In the genomic region with DNA sequence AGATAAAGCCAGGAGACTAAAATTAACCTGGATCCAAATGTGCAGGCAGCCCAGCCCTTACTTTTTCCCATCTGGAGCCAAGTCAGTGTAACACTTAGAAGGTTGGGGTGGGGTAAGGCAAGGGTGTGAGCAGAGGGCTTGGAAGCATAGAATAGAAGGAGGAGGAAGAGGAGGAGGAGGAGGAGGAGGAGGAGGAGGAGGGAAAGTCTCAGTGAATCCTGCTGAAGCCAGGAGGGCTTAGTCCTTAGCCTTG, we compare ENCODE assay signal across 10 mouse cellular contexts. TPM values are rescaled to one million over a fixed set of nuclear protein-coding genes. Genes with fewer than 3 reads are reported as not detected.
A peak's percentile ranks its signal among the peaks of the same experiment; 100 is the strongest.
DNase-seq lines count a peak whose midpoint lies in the region; ATAC-seq and TF ChIP-seq lines count a peak whose summit lies in the region.
"Had no signal": no experiment of that assay in that cellular context is flagged by ENCODE, and none has a peak within 500 bp of the region (broad histone marks: within the 10 kb centered on the region; RNA-seq: fewer than 3 reads in every experiment).

No protein-coding gene starts in this region.

- no peak for TF ChIP-seq EP300 in stomach, postnatal 0 days (optimal IDR thresholded peaks at IDR 0.05)

- H3K36me3 ChIP-seq in liver, adult 2 months (ENCODE audit: control insufficient read depth, insufficient read depth, low read length) = no peaks in the 10 kb centered on the region
- H3K36me3 ChIP-seq in forebrain, embryonic 13.5 days (ENCODE audit: poor library complexity, severe bottlenecking) = peaks cover 12% of the 10 kb centered on the region
- H3K36me3 ChIP-seq in liver, embryonic 11.5 days (ENCODE audit: control insufficient read depth, insufficient read depth, low read length) = no peaks in the 10 kb centered on the region
- 0 out of 2 replicates have a peak, but pooled peaks cover 5% of the 10 kb centered on the region for H3K36me3 ChIP-seq in stomach, postnatal 0 days (ENCODE audit: control insufficient read depth, insufficient read depth, low read length)
- H3K36me3 ChIP-seq: stomach, embryonic 15.5 days had no signal

- peaks cover 23% of the 10 kb centered on the region for H3K4me1 ChIP-seq in liver, adult 2 months (ENCODE audit: control insufficient read depth, insufficient read depth, low read length)
- peaks cover 33% of the 10 kb centered on the region for H3K4me1 ChIP-seq in forebrain, embryonic 13.5 days
- H3K4me1 ChIP-seq in liver, embryonic 11.5 days (replicated peaks; ENCODE audit: control insufficient read depth, insufficient read depth, low read length) = peaks cover 15% of the 10 kb centered on the region
- H3K4me1 ChIP-seq in stomach, postnatal 0 days (replicated peaks; ENCODE audit: control insufficient read depth, insufficient read depth) = peaks cover 5% of the 10 kb centered on the region; the same call in 1 of the 2 replicates

- peak overlapping the region; percentile 95 for H3K27ac ChIP-seq in liver, adult 2 months (replicated peaks; ENCODE audit: insufficient read depth, low read depth, low read length)
- no peak overlapping the region for H3K27ac ChIP-seq in forebrain, embryonic 13.5 days
- no peak overlapping the region for H3K27ac ChIP-seq in liver, embryonic 11.5 days (ENCODE audit: low read depth, low read length)
- no peak overlapping the region for H3K27ac ChIP-seq in stomach, postnatal 0 days (replicated peaks)
- H3K27ac ChIP-seq: stomach, embryonic 15.5 days had no signal

- no peaks in the 10 kb centered on the region for H3K79me2 ChIP-seq in liver, adult 2 months (ENCODE audit: control insufficient read depth, insufficient read depth, low read length)

- no peak for ATAC-seq in forebrain, embryonic 13.5 days
- no peak for ATAC-seq in liver, embryonic 11.5 days (replicated peaks; ENCODE audit: low FRiP score)
- ATAC-seq in stomach, postnatal 0 days (ENCODE audit: low FRiP score, low TSS enrichment) = no peak

- no peak for TF ChIP-seq POLR2A in liver, adult 2 months (IDR thresholded peaks at IDR 0.05; ENCODE audit: extremely low read depth, insufficient read depth, low read length)

- 0 out of 2 replicates have a peak overlapping the region, but pooled peaks have one; percentile 10 for H3K4me3 ChIP-seq in liver, adult 2 months (ENCODE audit: insufficient read depth, low read depth, low read length)
- H3K4me3 ChIP-seq in forebrain, embryonic 13.5 days = no peak overlapping the region
- H3K4me3 ChIP-seq in liver, embryonic 11.5 days (ENCODE audit: low read depth, low read length) = 0 out of 2 replicates have a peak overlapping the region, but pooled peaks have one; percentile 6
- H3K4me3 ChIP-seq in stomach, postnatal 0 days (ENCODE audit: low read depth, low read length) = no peak overlapping the region
- H3K4me3 ChIP-seq: stomach, embryonic 15.5 days had no signal

- peak; percentile 93 for DNase-seq in heart, adult 11 months
- no peak for DNase-seq in heart, postnatal 14 days
- DNase-seq in liver, adult 2 months (ENCODE audit: extremely low read depth, low read depth, low spot score) = no peak
- DNase-seq in liver = no peak
- DNase-seq in liver, embryonic 11.5 days (ENCODE audit: low spot score) = no peak
- no peak for DNase-seq in testis, postnatal 10 days (ENCODE audit: low spot score)
- no peak for DNase-seq in stomach, postnatal 0 days (ENCODE audit: low spot score)
- DNase-seq: right cerebral cortex, postnatal 14 days had no signal

- H3K9me3 ChIP-seq in forebrain, embryonic 13.5 days (replicated peaks) = no peaks in the 10 kb centered on the region
- H3K9me3 ChIP-seq in liver, embryonic 11.5 days (ENCODE audit: control insufficient read depth, low read length) = no peaks in the 10 kb centered on the region
- no peaks in the 10 kb centered on the region for H3K9me3 ChIP-seq in stomach, postnatal 0 days (ENCODE audit: control insufficient read depth, low read length)
- H3K9me3 ChIP-seq: stomach, embryonic 15.5 days had no signal

- peak overlapping the region; percentile 67; the same call in 1 of the 2 replicates for H3K4me2 ChIP-seq in forebrain, embryonic 13.5 days
- H3K4me2 ChIP-seq in liver, embryonic 11.5 days = peak overlapping the region; percentile 75
- no peak overlapping the region for H3K4me2 ChIP-seq in stomach, postnatal 0 days (replicated peaks; ENCODE audit: low read depth)
- H3K4me2 ChIP-seq: stomach, embryonic 15.5 days had no signal

- no peaks in the 10 kb centered on the region for H3K27me3 ChIP-seq in liver, adult 2 months (ENCODE audit: control insufficient read depth, insufficient read depth, low read length)
- peaks cover 3% of the 10 kb centered on the region for H3K27me3 ChIP-seq in forebrain, embryonic 13.5 days
- peaks cover 27% of the 10 kb centered on the region for H3K27me3 ChIP-seq in liver, embryonic 11.5 days (replicated peaks; ENCODE audit: control insufficient read depth, insufficient read depth, low read length)
- H3K27me3 ChIP-seq in stomach, postnatal 0 days (ENCODE audit: control insufficient read depth, insufficient read depth, low read length) = no peaks in the 10 kb centered on the region

- intact Hi-C loops in heart, postnatal 14 days (cut with DNase I) = no loop called here

- peak overlapping the region; percentile 58 for H3K9ac ChIP-seq in liver, adult 2 months (ENCODE audit: low read depth, low read length)
- H3K9ac ChIP-seq in forebrain, embryonic 13.5 days = peak overlapping the region; percentile 31; the same call in 1 of the 2 replicates
- H3K9ac ChIP-seq in liver, embryonic 11.5 days (ENCODE audit: low read depth, low read length) = no peak overlapping the region; the same call in 1 of the 2 replicates
- no peak overlapping the region for H3K9ac ChIP-seq in stomach, postnatal 0 days (ENCODE audit: low read length)
- H3K9ac ChIP-seq: stomach, embryonic 15.5 days had no signal

- TF ChIP-seq CTCF in liver, adult 2 months (IDR thresholded peaks at IDR 0.05; ENCODE audit: low read depth, low read length) = no peak
- TF ChIP-seq CTCF in stomach, postnatal 0 days (IDR thresholded peaks at IDR 0.05; ENCODE audit: low read depth) = no peak

RNA-seq across cellular contexts. Expression of a gene that starts 2.2 kb away (rescaled TPM):
- total RNA-seq in heart, postnatal 14 days (2021) = 100 to 1,000 TPM; 153 to 157 TPM
- 24.5 and 35.6 TPM in 2 replicates for total RNA-seq in liver, adult 2 months (2014; rRNA removed)
- 47.9 and 56.8 TPM in 2 replicates for polyA plus RNA-seq in liver, adult 2 months (2012; rRNA removed)
- 23.1 and 27.4 TPM in 2 replicates for polyA plus RNA-seq in forebrain, embryonic 13.5 days (2015; fragmentation: Nextera tagmentation; extraction: Ambion mirVana)
- 27.4 and 28.9 TPM in 2 replicates for polyA plus RNA-seq in liver, embryonic 11.5 days (2014; fragmentation: Nextera tagmentation; extraction: Ambion mirVana)
- 0.68 and 1.1 TPM in 2 replicates for polyA plus RNA-seq in stomach, postnatal 0 days (2015; fragmentation: Nextera tagmentation; extraction: Ambion mirVana)

RNA-seq across cellular contexts. Expression of a gene that starts 8.5 kb away (rescaled TPM):
- 100 to 1,000 TPM; 113 to 114 TPM for total RNA-seq in heart, postnatal 14 days (2021)
- total RNA-seq in liver, adult 2 months (2014; rRNA removed) = 36.2 and 43.2 TPM in 2 replicates
- 181 and 255 TPM in 2 replicates for polyA plus RNA-seq in liver, adult 2 months (2012; rRNA removed)
- polyA plus RNA-seq in forebrain, embryonic 13.5 days (2015; fragmentation: Nextera tagmentation; extraction: Ambion mirVana) = 28.3 and 34.4 TPM in 2 replicates
- polyA plus RNA-seq in liver, embryonic 11.5 days (2014; fragmentation: Nextera tagmentation; extraction: Ambion mirVana) = 34.3 and 35.1 TPM in 2 replicates
- polyA plus RNA-seq in stomach, postnatal 0 days (2015; fragmentation: Nextera tagmentation; extraction: Ambion mirVana) = 33.4 and 37.6 TPM in 2 replicates

RNA-seq across cellular contexts. Expression of a gene that starts 10.5 kb away (rescaled TPM):
- total RNA-seq in heart, postnatal 14 days (2021) = 10 to 100 TPM; 24.0 to 24.6 TPM
- total RNA-seq in liver, adult 2 months (2014; rRNA removed) = 3.7 and 5.3 TPM in 2 replicates
- polyA plus RNA-seq in liver, adult 2 months (2012; rRNA removed) = 0.72 and 0.98 TPM in 2 replicates
- 11.8 and 12.4 TPM in 2 replicates for polyA plus RNA-seq in forebrain, embryonic 13.5 days (2015; fragmentation: Nextera tagmentation; extraction: Ambion mirVana)
- 9.5 and 13.5 TPM in 2 replicates for polyA plus RNA-seq in liver, embryonic 11.5 days (2014; fragmentation: Nextera tagmentation; extraction: Ambion mirVana)
- 14.2 and 14.8 TPM in 2 replicates for polyA plus RNA-seq in stomach, postnatal 0 days (2015; fragmentation: Nextera tagmentation; extraction: Ambion mirVana)

RNA-seq across cellular contexts. Expression of a gene that starts 20.2 kb away (rescaled TPM):
- 1 to 10 TPM; 2.8 to 3.0 TPM for total RNA-seq in heart, postnatal 14 days (2021)
- 9.2 and 19.5 TPM in 2 replicates for total RNA-seq in liver, adult 2 months (2014; rRNA removed)
- polyA plus RNA-seq in liver, adult 2 months (2012; rRNA removed) = 1.4 and 1.7 TPM in 2 replicates
- 5.2 and 5.4 TPM in 2 replicates for polyA plus RNA-seq in forebrain, embryonic 13.5 days (2015; fragmentation: Nextera tagmentation; extraction: Ambion mirVana)
- 7.9 and 8.1 TPM in 2 replicates for polyA plus RNA-seq in liver, embryonic 11.5 days (2014; fragmentation: Nextera tagmentation; extraction: Ambion mirVana)
- 2.3 and 3.2 TPM in 2 replicates for polyA plus RNA-seq in stomach, postnatal 0 days (2015; fragmentation: Nextera tagmentation; extraction: Ambion mirVana)

RNA-seq across cellular contexts. Expression of a gene that starts 26.7 kb away (rescaled TPM):
- 10 to 100 TPM; 72.7 to 86.1 TPM for total RNA-seq in heart, postnatal 14 days (2021)
- 8.5 and 11.7 TPM in 2 replicates for total RNA-seq in liver, adult 2 months (2014; rRNA removed)
- 3.7 and 3.8 TPM in 2 replicates for polyA plus RNA-seq in liver, adult 2 months (2012; rRNA removed)
- polyA plus RNA-seq in forebrain, embryonic 13.5 days (2015; fragmentation: Nextera tagmentation; extraction: Ambion mirVana) = 322 and 341 TPM in 2 replicates
- polyA plus RNA-seq in liver, embryonic 11.5 days (2014; fragmentation: Nextera tagmentation; extraction: Ambion mirVana) = 110 TPM in 2 replicates
- 60.4 and 67.2 TPM in 2 replicates for polyA plus RNA-seq in stomach, postnatal 0 days (2015; fragmentation: Nextera tagmentation; extraction: Ambion mirVana)

Comparison
In these comparisons a context has a peak if more than half of its experiments do, and no peak if none do; other contexts are left out.
1. H3K9ac ChIP-seq: peak in liver, adult 2 months (single experiment) and forebrain, embryonic 13.5 days (single experiment); none in liver, embryonic 11.5 days (single experiment) and stomach, postnatal 0 days (single experiment).
2. H3K4me3 ChIP-seq: peak in liver, adult 2 months (single experiment) and liver, embryonic 11.5 days (single experiment); none in forebrain, embryonic 13.5 days (single experiment) and stomach, postnatal 0 days (single experiment).
3. RNA of a gene that starts 2.2 kb away (polyA plus RNA-seq): 47.9 to 56.8 TPM in liver, adult 2 months, 27.4 to 28.9 TPM in liver, embryonic 11.5 days and 23.1 to 27.4 TPM in forebrain, embryonic 13.5 days; 0.68 to 1.1 TPM in stomach, postnatal 0 days; every median in the first group is over 10 times any median in the second.